Mouse (Mus musculus): ENCODE measurements around the gene Rapgef5.
A peak's percentile ranks its signal among the peaks of the same experiment; 100 is the strongest.

The Rapgef5 gene

GRCm38 (mm10) chr12:117516179-117516578 is at the start of gene Rapgef5:
Gene Rapgef5, plus strand, starts transcription at chr12:117516479.
- no peak for DNase-seq (ENCODE audit: low read depth, low spot score)

- peak; percentile 82 for DNase-seq (ENCODE audit: low read depth, low spot score)
These were observed 48.0 kb upstream of the Rapgef5 start for GRCm38 (mm10) chr12:117468329-117468728.

GRCm38 (mm10) chr12:117479014-117479413 is 37.3 kb upstream of the Rapgef5 start:
- DNase-seq (ENCODE audit: low read depth, low spot score): no peak

GRCm38 (mm10) chr12:117479680-117480079 is 36.6 kb upstream of the Rapgef5 start:
- no peak for DNase-seq (ENCODE audit: low read depth, low spot score)

- DNase-seq (ENCODE audit: low read depth, low spot score): no peak
These were observed 35.3 kb upstream of the Rapgef5 start for GRCm38 (mm10) chr12:117480958-117481357.

GRCm38 (mm10) chr12:117482665-117483064 is 33.6 kb upstream of the Rapgef5 start:
- peak; percentile 89 for DNase-seq (ENCODE audit: low read depth, low spot score)

GRCm38 (mm10) chr12:117486118-117487057 is 29.9 kb upstream of the Rapgef5 start:
- no peak for DNase-seq (ENCODE audit: low read depth, low spot score)

- no peak for DNase-seq (ENCODE audit: low read depth, low spot score)
These were observed 19.6 kb upstream of the Rapgef5 start for GRCm38 (mm10) chr12:117496501-117497176.

GRCm38 (mm10) chr12:117497361-117497760 is 18.9 kb upstream of the Rapgef5 start:
- peak; percentile 37 for DNase-seq (ENCODE audit: low read depth, low spot score)

GRCm38 (mm10) chr12:117499242-117499641 is 17.0 kb upstream of the Rapgef5 start:
- DNase-seq (ENCODE audit: low read depth, low spot score): no peak

GRCm38 (mm10) chr12:117501180-117501579 is 15.1 kb upstream of the Rapgef5 start:
- peak; percentile 87 for DNase-seq (ENCODE audit: low read depth, low spot score)

GRCm38 (mm10) chr12:117502834-117503233 is 13.4 kb upstream of the Rapgef5 start:
- DNase-seq (ENCODE audit: low read depth, low spot score): peak; percentile 22

- no peak for DNase-seq (ENCODE audit: low read depth, low spot score)
These were observed 11.1 kb upstream of the Rapgef5 start for GRCm38 (mm10) chr12:117505163-117505562.

- DNase-seq (ENCODE audit: low read depth, low spot score): no peak
These were observed 8.5 kb upstream of the Rapgef5 start for GRCm38 (mm10) chr12:117507772-117508171.

GRCm38 (mm10) chr12:117509919-117510318 is 6.4 kb upstream of the Rapgef5 start:
- no peak for DNase-seq (ENCODE audit: low read depth, low spot score)

GRCm38 (mm10) chr12:117512468-117512867 is 3.8 kb upstream of the Rapgef5 start:
- no peak for DNase-seq (ENCODE audit: low read depth, low spot score)

- DNase-seq (ENCODE audit: low read depth, low spot score): peak; percentile 32
These were observed 2.9 kb upstream of the Rapgef5 start for GRCm38 (mm10) chr12:117513150-117513932.

GRCm38 (mm10) chr12:117517275-117517936 is 1.1 kb downstream of the Rapgef5 start:
- DNase-seq (ENCODE audit: low read depth, low spot score): no peak

- DNase-seq (ENCODE audit: low read depth, low spot score): no peak
These were observed 8.2 kb downstream of the Rapgef5 start for GRCm38 (mm10) chr12:117524311-117525013.

- DNase-seq (ENCODE audit: low read depth, low spot score): peak; percentile 77
These were observed 11.6 kb downstream of the Rapgef5 start for GRCm38 (mm10) chr12:117527889-117528288.
